Mouse (Mus musculus): ENCODE measurements at regions not wholly inside any gene's neighbourhood (a gene's known extent, or its start where the extent isn't known, plus 50 kb on each side); places are given as distances from the start of the nearest gene placed in this dataset.

DNA sequence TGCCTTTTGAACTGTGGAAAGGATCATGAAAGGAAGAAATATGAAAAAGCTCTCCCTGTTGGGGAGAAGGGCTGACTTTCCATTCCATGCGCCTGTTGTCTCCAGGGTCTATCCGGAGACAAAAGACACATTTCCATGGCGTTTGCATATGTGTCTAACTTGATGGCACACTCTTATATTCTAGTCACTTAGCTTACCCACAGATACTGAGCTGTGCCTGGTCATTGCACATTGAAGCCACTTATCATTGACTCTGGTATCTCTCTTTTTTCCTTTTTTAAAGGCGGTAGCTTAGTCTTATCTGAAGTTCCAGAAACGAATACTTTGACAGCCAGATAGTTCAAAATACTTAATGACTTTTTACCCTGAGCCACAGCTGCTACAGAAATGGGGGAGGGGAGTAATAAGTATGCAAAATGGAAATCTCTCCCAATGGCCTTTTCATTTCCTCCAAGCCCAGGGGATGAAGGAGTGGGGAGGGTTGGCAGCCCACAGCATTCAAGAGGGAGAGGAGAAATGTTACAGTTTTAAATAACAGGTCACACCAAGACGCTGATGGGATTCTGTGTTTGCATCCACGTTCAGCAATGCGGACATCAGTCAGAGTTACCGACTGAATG, 137.9 kb upstream of the Slc35f3 start:
- TF ChIP-seq POLR2AphosphoS5 (IDR thresholded peaks at IDR 0.05; ENCODE audit: borderline replicate concordance, low read depth, low read length), result no peak
- TF ChIP-seq POLR2A (IDR thresholded peaks at IDR 0.05; ENCODE audit: control insufficient read depth in 1 of 2, insufficient read depth in 1 of 2, low read depth in 1 of 2, low read length in 2 of 2, poor library complexity in 1 of 2), result no peak
- no peak for TF ChIP-seq HCFC1 (IDR thresholded peaks at IDR 0.05; ENCODE audit: low read depth, low read length)
- no peak for TF ChIP-seq RCOR1 (IDR thresholded peaks at IDR 0.05; ENCODE audit: low read depth, low read length)
- no peak for TF ChIP-seq CTCF (IDR thresholded peaks at IDR 0.05 in 2 of 3, conservative IDR thresholded peaks at IDR 0.05 in 1 of 3; ENCODE audit: control insufficient read depth in 1 of 3, insufficient read depth in 1 of 3, low read depth in 2 of 3, low read length in 3 of 3, poor library complexity in 1 of 3, severe bottlenecking in 1 of 3)
- no peak for TF ChIP-seq MAFK (IDR thresholded peaks at IDR 0.05; ENCODE audit: borderline replicate concordance, low read depth, low read length)
- no peak; a peak in 1 of 4 replicates for TF ChIP-seq EP300 (IDR thresholded peaks at IDR 0.05; ENCODE audit: low read depth in 1 of 2, low read length in 2 of 2)
- no peak for TF ChIP-seq MAZ (IDR thresholded peaks at IDR 0.05; ENCODE audit: low read depth, low read length)

Data from MEL (cell line).